Mouse (Mus musculus) kidney, postnatal 36 days (tissue): ENCODE results near the gene Bag3.

ENCODE experiments used
- DNase-seq, 2 experiments: peaks; one replicate each; pipeline ENCODE4 v3.0.0; 2021 to 2022; ENCODE audit warnings: mixed read lengths in 2 of 2

Gene Bag3

GRCm38 (mm10) chr7:128523349-128523961 is at the start of gene Bag3:
Bag3 (plus strand) TSS chr7:128523616.
- DNase-seq: peak; percentile 98

DNA sequence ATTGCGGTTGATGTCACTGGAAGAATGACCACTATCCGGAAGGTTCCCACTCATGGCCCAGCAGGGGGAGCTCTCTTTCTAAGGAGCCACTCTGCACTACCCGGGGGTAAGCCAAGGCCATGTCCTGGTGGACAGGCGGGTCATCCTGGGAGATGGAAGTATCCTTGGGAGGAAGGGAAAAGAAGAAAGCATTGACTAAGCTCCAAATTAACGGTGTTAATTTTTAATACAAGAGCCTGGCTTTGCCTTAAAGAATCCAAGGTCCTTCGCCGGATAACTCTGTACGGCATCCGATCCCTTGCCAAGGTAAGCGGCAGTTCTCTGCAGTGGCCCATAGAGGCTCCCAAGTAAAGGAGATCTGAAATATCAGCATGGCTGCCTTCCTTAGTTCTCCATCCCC is 49.1 kb upstream of the Bag3 start:
- DNase-seq: peak; percentile 87 to 94

DNA sequence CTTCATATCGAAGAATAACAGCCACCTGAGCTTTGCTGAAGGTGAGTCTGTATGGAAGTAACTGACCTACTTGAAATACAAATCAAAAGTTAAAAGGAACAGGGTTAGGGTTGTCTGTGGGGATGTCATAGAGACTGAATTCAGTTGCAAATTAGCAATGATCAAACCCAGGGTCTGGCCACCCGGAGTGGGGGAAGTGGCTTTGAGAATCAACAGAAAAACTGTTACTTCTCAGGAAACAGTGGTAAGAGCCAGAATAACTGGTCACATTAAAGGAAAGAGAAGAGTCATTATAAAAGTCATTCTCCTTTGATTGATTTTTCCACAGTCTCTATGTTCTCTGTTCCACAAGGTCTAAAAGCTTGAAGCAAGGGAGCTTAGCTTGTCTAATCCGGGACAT is 34.4 kb upstream of the Bag3 start:
- DNase-seq: no peak

- no peak for DNase-seq
Observed at GRCm38 (mm10) chr7:128494546-128494945, 28.9 kb upstream of the Bag3 start.

- DNase-seq: no peak
Observed at GRCm38 (mm10) chr7:128499801-128500200, 23.6 kb upstream of the Bag3 start.

DNA sequence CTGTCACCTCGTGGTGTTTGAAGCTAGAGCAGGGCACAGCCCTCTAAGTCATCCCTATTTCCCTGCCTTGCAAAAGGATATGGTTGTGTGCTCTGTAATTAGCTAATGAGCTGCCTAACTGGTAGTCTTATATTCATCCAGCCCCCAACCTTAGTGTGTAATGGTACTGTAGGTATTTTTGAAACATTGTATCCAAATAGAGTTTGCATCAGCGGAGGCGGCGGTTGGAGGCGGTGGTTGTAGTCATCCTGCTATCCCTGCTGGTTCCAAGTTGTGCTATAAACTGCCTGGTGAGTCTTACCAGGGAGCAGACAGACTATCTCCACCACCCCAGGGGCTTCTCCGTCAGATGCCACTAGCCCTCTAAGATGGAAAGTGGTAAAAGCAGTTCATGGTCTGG is 19.3 kb upstream of the Bag3 start:
- DNase-seq: no peak

- no peak for DNase-seq
Observed at GRCm38 (mm10) chr7:128511936-128512335, 11.5 kb upstream of the Bag3 start.

GRCm38 (mm10) chr7:128513512-128513911 is 9.9 kb upstream of the Bag3 start:
- no peak for DNase-seq

- DNase-seq: no peak
Observed at GRCm38 (mm10) chr7:128514341-128514740, 9.1 kb upstream of the Bag3 start.

GRCm38 (mm10) chr7:128516346-128516745 is 7.1 kb upstream of the Bag3 start:
- no peak for DNase-seq

- no peak for DNase-seq
Observed at GRCm38 (mm10) chr7:128519316-128520050, 3.9 kb upstream of the Bag3 start.

GRCm38 (mm10) chr7:128523962-128524581 is 656 bp downstream of the Bag3 start:
- peak; percentile 75 to 87 for DNase-seq

DNA sequence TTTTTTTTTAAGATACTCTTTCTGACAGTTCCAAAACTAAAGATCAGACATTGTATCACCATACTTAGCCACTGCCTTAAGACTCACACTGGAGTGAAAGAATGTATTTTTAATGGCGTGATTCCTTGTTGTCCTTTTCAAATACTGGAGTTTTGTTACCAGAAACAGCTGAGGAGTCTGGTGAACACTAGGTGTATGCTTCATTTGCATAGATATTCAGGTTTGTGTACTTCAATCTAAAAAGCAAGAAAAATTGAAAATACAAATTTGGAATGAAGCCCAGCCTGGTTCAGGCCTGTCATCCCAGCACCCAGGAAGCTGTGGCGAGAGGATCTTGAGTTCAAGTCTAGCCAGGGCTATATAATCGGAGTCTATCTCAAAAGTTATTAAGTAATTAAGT is 1.2 kb downstream of the Bag3 start:
- no peak for DNase-seq

GRCm38 (mm10) chr7:128526611-128527010 is 3.2 kb downstream of the Bag3 start:
- no peak for DNase-seq

DNA sequence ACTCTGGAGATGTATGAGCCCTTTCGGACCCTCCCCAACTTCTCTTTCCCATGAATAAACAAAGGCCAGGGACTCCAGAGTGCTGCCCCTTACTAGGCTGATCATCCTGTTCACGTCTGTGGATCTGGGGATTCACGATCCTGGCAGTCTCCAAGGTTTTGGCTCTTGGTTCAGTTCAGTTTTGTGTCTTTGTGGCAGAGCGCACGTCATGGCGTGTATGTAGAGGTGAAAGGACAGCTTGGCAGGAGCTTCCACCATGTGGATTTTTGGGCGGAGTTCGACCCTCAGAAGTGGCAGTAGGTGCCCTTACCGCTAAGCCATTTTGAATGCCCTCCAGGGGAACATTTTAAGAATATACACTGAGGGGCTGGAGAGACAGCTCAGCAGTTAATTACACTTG is 5.2 kb downstream of the Bag3 start:
- no peak for DNase-seq

DNA sequence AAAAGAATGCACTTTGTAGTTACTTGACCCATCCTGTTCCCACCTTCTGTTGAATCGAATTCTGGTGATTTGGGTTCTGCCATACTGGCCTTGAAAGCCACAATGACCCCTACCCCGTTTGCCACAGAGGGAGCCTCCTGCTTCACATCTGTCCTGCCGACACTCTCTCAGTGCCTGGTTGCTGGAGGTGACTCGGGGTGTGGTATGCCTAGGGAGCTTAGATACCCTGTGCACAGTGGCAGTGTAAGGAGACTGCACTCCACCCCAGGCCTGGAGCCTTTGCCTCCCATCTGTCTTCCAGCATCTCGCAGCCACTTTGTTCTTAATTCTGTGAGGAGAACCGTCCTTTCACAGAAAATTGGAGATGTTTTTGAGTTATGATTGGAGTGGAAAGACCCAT is 5.7 kb downstream of the Bag3 start:
- DNase-seq: no peak

GRCm38 (mm10) chr7:128529574-128530051 is 6.2 kb downstream of the Bag3 start:
- no peak for DNase-seq

- peak in 1 of 2 experiments; percentile 52 for DNase-seq
Observed at GRCm38 (mm10) chr7:128531031-128531430, 7.6 kb downstream of the Bag3 start.

- peak; percentile 68 to 74 for DNase-seq
Observed at GRCm38 (mm10) chr7:128531929-128532328, 8.5 kb downstream of the Bag3 start.

DNA sequence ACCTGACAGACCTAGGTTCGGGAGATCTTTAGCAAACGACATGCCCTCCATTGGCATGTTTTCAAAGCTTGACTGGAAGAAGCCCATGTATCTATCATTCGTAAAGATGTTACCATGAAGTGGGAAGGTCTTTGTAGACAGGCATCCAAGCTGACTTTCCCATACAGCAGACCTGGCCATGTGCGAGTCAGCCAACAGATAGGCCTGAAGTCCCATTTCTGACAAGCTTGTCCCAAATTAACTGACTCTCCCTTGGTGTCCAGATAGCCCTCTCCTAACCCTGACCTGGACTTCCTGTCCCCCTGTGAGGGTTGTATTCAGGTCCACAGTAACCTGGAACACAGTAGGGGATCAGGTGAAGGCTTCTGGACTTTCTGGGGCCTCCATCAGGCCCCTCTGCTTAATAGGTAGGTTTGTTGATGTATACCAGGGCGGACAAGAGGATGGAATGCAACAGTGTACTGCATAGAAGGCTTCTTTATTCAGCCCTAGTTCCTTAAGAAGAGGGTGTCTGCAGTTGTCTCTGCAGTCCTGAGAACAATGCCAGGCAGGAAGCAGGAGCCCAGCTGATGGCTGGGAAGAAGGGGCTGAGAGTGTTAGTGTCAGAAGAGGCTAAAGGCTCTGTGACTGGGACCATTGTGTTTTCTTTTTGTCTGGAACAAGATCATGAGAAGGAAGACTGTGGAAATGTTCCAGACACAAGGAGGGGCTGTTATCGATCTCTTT is 9.2 kb downstream of the Bag3 start:
- no peak for DNase-seq

- no peak for DNase-seq
Observed at GRCm38 (mm10) chr7:128534984-128535491, 11.6 kb downstream of the Bag3 start.

DNA sequence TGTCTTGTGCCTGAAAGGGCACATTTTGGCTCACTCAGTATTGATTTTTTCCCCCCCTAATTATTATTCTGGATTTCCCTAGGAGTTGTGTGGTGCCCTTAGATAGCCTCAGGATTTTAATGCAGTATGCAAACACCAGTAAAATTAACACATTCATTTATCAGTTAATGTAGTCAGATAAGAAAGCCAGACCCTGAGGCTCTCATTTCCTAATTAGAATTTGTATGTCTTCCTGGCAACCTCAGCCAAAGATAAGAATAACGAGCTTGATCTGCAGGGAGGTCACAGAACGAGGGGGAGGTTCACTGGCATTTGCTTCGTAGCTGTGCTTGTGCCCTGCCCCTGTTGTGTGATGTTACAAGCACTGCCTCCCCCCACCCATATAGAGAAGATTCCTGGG is 12.7 kb downstream of the Bag3 start:
- DNase-seq: no peak

GRCm38 (mm10) chr7:128537676-128538075 is 14.3 kb downstream of the Bag3 start:
- no peak for DNase-seq
